Mouse (Mus musculus): ENCODE measurements at regions not wholly inside any gene's neighbourhood (a gene's known extent, or its start where the extent isn't known, plus 50 kb on each side); places are given as distances from the start of the nearest gene placed in this dataset.

GRCm38 (mm10) chr3:144058106-144058505, 146.9 kb downstream of the Lmo4 start:
- 40% methylated on average over 4 of the region's 4 CpGs for WGBS
- H3K9me3 ChIP-seq (replicated peaks) = no peaks in the 10 kb centered on the region
- H3K9ac ChIP-seq = no peak overlapping the region
- H3K4me3 ChIP-seq (replicated peaks) = no peak overlapping the region
- no peaks in the 10 kb centered on the region for H3K27me3 ChIP-seq
- no peak overlapping the region for H3K4me2 ChIP-seq
- ATAC-seq (replicated peaks; ENCODE audit: low FRiP score) = no peak
- H3K36me3 ChIP-seq = no peaks in the 10 kb centered on the region
- H3K27ac ChIP-seq = no peak overlapping the region
- H3K4me1 ChIP-seq = no peaks in the 10 kb centered on the region

- no peak for ATAC-seq (replicated peaks; ENCODE audit: low FRiP score)
- no peak overlapping the region for H3K27ac ChIP-seq
- H3K4me2 ChIP-seq = no peak overlapping the region
- no peaks in the 10 kb centered on the region for H3K27me3 ChIP-seq
- no peaks in the 10 kb centered on the region for H3K36me3 ChIP-seq
- no peak overlapping the region for H3K9ac ChIP-seq
- H3K9me3 ChIP-seq (replicated peaks) = no peaks in the 10 kb centered on the region
- H3K4me1 ChIP-seq = no peaks in the 10 kb centered on the region
- H3K4me3 ChIP-seq (replicated peaks) = no peak overlapping the region
- 83% methylated on average over 4 of the region's 4 CpGs for WGBS
Observed at GRCm38 (mm10) chr3:144050341-144050740, 154.7 kb downstream of the Lmo4 start.

- no peaks in the 10 kb centered on the region for H3K36me3 ChIP-seq
- no peak overlapping the region for H3K4me3 ChIP-seq (replicated peaks)
- H3K27ac ChIP-seq = no peak overlapping the region
- H3K4me1 ChIP-seq = no peaks in the 10 kb centered on the region
- ATAC-seq (replicated peaks; ENCODE audit: low FRiP score) = no peak
- WGBS = 36% methylated on average over 4 of the region's 4 CpGs
- H3K27me3 ChIP-seq = no peaks in the 10 kb centered on the region
- H3K9me3 ChIP-seq (replicated peaks) = no peaks in the 10 kb centered on the region
- H3K4me2 ChIP-seq = no peak overlapping the region
- H3K9ac ChIP-seq = no peak overlapping the region
Observed at GRCm38 (mm10) chr3:144049270-144049669, 155.8 kb downstream of the Lmo4 start.

- 81% methylated on average over 2 of the region's 2 CpGs for WGBS
- no peaks in the 10 kb centered on the region for H3K27me3 ChIP-seq
- H3K36me3 ChIP-seq = no peaks in the 10 kb centered on the region
- no peak overlapping the region for H3K4me2 ChIP-seq
- H3K9ac ChIP-seq = no peak overlapping the region
- no peak overlapping the region for H3K27ac ChIP-seq
- ATAC-seq (replicated peaks; ENCODE audit: low FRiP score) = no peak
- H3K4me1 ChIP-seq = no peaks in the 10 kb centered on the region
- no peak overlapping the region for H3K4me3 ChIP-seq (replicated peaks)
- no peaks in the 10 kb centered on the region for H3K9me3 ChIP-seq (replicated peaks)
Observed at GRCm38 (mm10) chr3:144044366-144044765, 160.7 kb downstream of the Lmo4 start.

GRCm38 (mm10) chr3:144041788-144042187, 163.2 kb downstream of the Lmo4 start:
- Histone ChIP-seq H3K27ac (no peak overlapping the region), H3K4me1 (no peaks in the 10 kb centered on the region), H3K9me3 (replicated peaks) (no peaks in the 10 kb centered on the region), H3K4me2 (no peak overlapping the region), H3K4me3 (replicated peaks) (no peak overlapping the region), H3K9ac (no peak overlapping the region), H3K27me3 (no peaks in the 10 kb centered on the region), H3K36me3 (no peaks in the 10 kb centered on the region)
- WGBS = 39% methylated on average over 5 of the region's 5 CpGs
- no peak for ATAC-seq (replicated peaks; ENCODE audit: low FRiP score)

GRCm38 (mm10) chr3:144039498-144039897, 165.5 kb downstream of the Lmo4 start:
- no peak overlapping the region for H3K27ac ChIP-seq
- 96% methylated on average over 3 of the region's 3 CpGs for WGBS
- no peak for ATAC-seq (replicated peaks; ENCODE audit: low FRiP score)
- no peak overlapping the region for H3K9ac ChIP-seq
- no peak overlapping the region for H3K4me2 ChIP-seq
- no peaks in the 10 kb centered on the region for H3K36me3 ChIP-seq
- H3K4me3 ChIP-seq (replicated peaks) = no peak overlapping the region
- no peaks in the 10 kb centered on the region for H3K9me3 ChIP-seq (replicated peaks)
- H3K27me3 ChIP-seq = no peaks in the 10 kb centered on the region
- H3K4me1 ChIP-seq = no peaks in the 10 kb centered on the region

- 89% methylated on average over 1 of the region's 1 CpGs for WGBS
- Histone ChIP-seq H3K4me1 (no peaks in the 10 kb centered on the region), H3K4me2 (no peak overlapping the region), H3K9ac (no peak overlapping the region), H3K27ac (no peak overlapping the region), H3K36me3 (no peaks in the 10 kb centered on the region), H3K4me3 (replicated peaks) (no peak overlapping the region), H3K9me3 (replicated peaks) (no peaks in the 10 kb centered on the region), H3K27me3 (no peaks in the 10 kb centered on the region)
- ATAC-seq (replicated peaks; ENCODE audit: low FRiP score) = no peak
Observed at GRCm38 (mm10) chr3:144029611-144030010, 175.4 kb downstream of the Lmo4 start.

- no peaks in the 10 kb centered on the region for H3K9me3 ChIP-seq (replicated peaks)
- H3K9ac ChIP-seq = no peak overlapping the region
- no peak for ATAC-seq (replicated peaks; ENCODE audit: low FRiP score)
- H3K27ac ChIP-seq = no peak overlapping the region
- H3K4me2 ChIP-seq = no peak overlapping the region
- H3K36me3 ChIP-seq = no peaks in the 10 kb centered on the region
- 78% methylated on average over 3 of the region's 3 CpGs for WGBS
- no peaks in the 10 kb centered on the region for H3K27me3 ChIP-seq
- no peak overlapping the region for H3K4me3 ChIP-seq (replicated peaks)
- H3K4me1 ChIP-seq = no peaks in the 10 kb centered on the region
Observed at GRCm38 (mm10) chr3:144029121-144029520, 175.9 kb downstream of the Lmo4 start.

- no peak for ATAC-seq (replicated peaks; ENCODE audit: low FRiP score)
- Histone ChIP-seq H3K4me2 (no peak overlapping the region), H3K36me3 (no peaks in the 10 kb centered on the region), H3K4me3 (replicated peaks) (no peak overlapping the region), H3K27ac (no peak overlapping the region), H3K9me3 (replicated peaks) (no peaks in the 10 kb centered on the region), H3K9ac (no peak overlapping the region), H3K4me1 (no peaks in the 10 kb centered on the region), H3K27me3 (no peaks in the 10 kb centered on the region)
- 83% methylated on average over 6 of the region's 6 CpGs for WGBS
Observed at GRCm38 (mm10) chr3:144027134-144027980, 177.7 kb downstream of the Lmo4 start.

- Histone ChIP-seq H3K27me3 (no peaks in the 10 kb centered on the region), H3K36me3 (no peaks in the 10 kb centered on the region), H3K4me1 (0 out of 2 replicates have a peak, but pooled peaks cover 2% of the 10 kb centered on the region), H3K4me2 (no peak overlapping the region), H3K27ac (no peak overlapping the region), H3K9me3 (replicated peaks) (no peaks in the 10 kb centered on the region), H3K9ac (no peak overlapping the region), H3K4me3 (replicated peaks) (no peak overlapping the region)
- ATAC-seq (replicated peaks; ENCODE audit: low FRiP score) = no peak
- 53% methylated on average over 14 of the region's 14 CpGs for WGBS
Observed at GRCm38 (mm10) chr3:144025451-144026125, 179.4 kb downstream of the Lmo4 start.

- H3K36me3 ChIP-seq = no peaks in the 10 kb centered on the region
- H3K9me3 ChIP-seq (replicated peaks) = no peaks in the 10 kb centered on the region
- no peaks in the 10 kb centered on the region for H3K27me3 ChIP-seq
- 0 out of 2 replicates have a peak, but pooled peaks cover 6% of the 10 kb centered on the region for H3K4me1 ChIP-seq
- ATAC-seq (replicated peaks; ENCODE audit: low FRiP score) = no peak
- H3K27ac ChIP-seq = no peak overlapping the region
- no peak overlapping the region for H3K9ac ChIP-seq
- no peak overlapping the region for H3K4me2 ChIP-seq
- WGBS = 77% methylated on average over 5 of the region's 5 CpGs
- H3K4me3 ChIP-seq (replicated peaks) = no peak overlapping the region
Observed at GRCm38 (mm10) chr3:144024216-144024615, 180.8 kb downstream of the Lmo4 start.

GRCm38 (mm10) chr3:144023058-144023457, 182.0 kb downstream of the Lmo4 start:
- no peak for ATAC-seq (replicated peaks; ENCODE audit: low FRiP score)
- H3K27me3 ChIP-seq = no peaks in the 10 kb centered on the region
- no peak overlapping the region for H3K4me3 ChIP-seq (replicated peaks)
- no peaks in the 10 kb centered on the region for H3K9me3 ChIP-seq (replicated peaks)
- no peak overlapping the region for H3K9ac ChIP-seq
- H3K36me3 ChIP-seq = no peaks in the 10 kb centered on the region
- H3K4me1 ChIP-seq = 0 out of 2 replicates have a peak, but pooled peaks cover 6% of the 10 kb centered on the region
- no peak overlapping the region for H3K27ac ChIP-seq
- no peak overlapping the region for H3K4me2 ChIP-seq
- 85% methylated on average over 3 of the region's 3 CpGs for WGBS
